Mouse (Mus musculus) Muller cell, postnatal 12 days (primary cell): ENCODE data around the gene Vps45.
A peak's percentile ranks its signal among the peaks of the same experiment; 100 is the strongest.

Experiments used
- DNase-seq: peaks from one replicate; pipeline ENCODE4 v3.0.0-alpha.2; 2015; ENCODE audit errors: inconsistent ontology term

Vps45 gene

DNA sequence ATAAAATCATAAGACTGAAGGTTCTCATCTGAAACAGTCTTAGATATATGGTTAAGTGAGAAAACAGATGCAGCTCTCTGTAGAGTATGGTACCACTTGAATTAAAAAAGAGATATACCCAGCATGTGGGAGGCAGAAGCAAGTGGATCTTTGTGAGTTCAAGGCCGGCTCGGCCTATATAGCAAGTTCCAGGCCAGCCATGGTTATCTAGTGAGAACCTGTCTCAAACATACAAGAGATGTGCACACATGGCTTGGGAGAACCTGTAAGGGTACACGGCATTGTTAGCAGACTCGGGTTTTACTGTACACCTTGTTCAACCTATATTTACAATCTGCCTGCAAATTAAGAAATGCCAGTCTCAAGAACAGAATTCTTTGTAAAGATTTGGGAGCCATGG is 19.4 kb downstream of the Vps45 start:
- no peak for DNase-seq

DNA sequence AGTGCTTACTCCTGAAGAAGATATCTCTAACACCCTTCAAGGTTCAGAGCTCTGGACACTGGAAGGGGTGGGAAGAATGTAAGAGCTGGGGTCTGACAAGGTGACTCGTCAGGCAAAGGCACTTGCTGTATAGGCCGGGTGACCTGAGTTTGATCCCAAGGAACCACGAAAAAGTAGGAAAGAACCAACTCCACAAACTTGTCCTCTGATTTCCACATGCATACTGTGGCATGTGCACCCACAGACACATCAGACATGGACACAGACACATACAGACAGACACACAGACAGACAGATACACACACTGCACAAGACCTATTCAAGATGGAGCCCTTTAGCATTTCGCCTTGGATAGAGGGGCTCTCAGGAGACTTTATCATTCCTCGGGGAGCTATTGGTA is 20.1 kb downstream of the Vps45 start:
- DNase-seq: no peak

DNA sequence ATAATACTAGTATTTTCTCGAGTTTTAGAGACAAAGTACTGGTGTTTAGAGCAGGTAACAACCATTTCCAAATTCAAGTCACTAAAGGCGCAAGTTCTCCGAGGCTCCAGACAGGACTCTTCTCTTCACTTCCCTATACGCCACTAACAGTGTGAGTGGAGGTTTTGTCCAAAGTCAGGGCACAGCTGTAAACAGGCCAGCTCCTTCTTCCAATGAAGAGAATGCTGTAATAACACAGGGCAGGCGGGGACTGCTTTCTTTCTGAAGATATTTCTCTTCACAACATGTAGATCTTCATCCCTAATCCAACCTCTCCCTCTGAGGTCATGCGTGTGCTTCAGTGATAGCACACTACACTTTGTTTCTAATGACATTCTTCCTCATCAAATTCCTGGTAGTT is 21.5 kb downstream of the Vps45 start:
- DNase-seq: no peak

GRCm38 (mm10) chr3:96033046-96033445 is 25.2 kb downstream of the Vps45 start:
- no peak for DNase-seq

DNA sequence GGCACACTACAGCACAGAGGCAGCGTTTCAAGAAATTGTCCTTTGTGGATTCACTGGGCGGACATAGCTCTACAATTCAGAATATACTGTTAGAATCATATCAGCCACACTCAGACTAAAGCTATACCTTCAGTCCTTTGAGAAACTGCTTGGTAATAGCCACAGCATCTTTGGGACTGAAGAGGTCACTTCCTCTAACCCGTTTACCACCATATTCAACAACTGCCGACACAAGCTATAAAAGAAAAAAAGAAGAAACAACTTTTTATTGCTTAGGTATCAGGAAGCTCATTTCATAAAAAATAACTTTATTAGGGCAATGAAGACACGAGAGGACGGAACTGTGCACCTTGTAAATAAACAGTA is 25.6 kb downstream of the Vps45 start:
- DNase-seq: no peak

- DNase-seq: no peak
These were observed 26.1 kb downstream of the Vps45 start for GRCm38 (mm10) chr3:96031991-96032651.

DNA sequence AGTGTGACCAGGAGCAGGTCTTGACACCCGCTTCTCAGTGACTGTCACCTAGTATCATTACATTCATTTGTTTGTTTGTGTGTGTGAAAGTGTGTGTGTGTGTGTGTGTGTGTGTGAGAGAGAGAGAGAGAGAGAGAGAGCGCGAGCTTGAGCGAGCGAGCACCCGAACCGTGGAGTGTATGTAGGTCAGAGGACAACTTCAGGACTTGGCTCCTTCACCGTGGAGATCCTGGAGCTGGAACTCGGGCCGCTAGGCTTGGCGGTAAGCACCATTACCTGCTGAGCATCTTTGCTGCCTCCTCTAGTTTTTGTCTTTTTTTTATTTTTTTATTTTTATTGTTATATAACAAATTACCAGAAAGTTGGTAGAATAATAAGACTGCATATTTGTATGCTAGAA is 28.5 kb downstream of the Vps45 start:
- DNase-seq: no peak

- no peak for DNase-seq
These were observed 28.9 kb downstream of the Vps45 start for GRCm38 (mm10) chr3:96029336-96029735.

DNA sequence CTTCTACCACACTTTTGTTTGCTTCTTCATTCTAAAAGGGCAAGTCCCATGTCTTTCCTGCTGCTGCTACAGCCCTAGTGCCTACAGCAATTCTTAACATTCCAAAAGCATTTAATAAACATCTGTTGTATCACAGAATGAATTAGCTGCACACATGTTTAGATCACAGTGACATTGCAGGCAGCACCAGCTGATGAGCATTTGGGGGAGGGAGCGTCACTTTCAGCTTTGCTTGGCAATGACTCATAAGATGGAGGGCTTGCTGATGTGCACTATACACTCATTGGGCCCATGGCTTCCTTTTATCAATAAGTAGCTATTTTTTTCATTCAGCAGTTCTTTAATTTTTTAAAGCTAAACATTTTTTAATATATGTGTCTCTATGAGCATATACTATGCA is 30.4 kb downstream of the Vps45 start:
- peak; percentile 5 for DNase-seq

DNA sequence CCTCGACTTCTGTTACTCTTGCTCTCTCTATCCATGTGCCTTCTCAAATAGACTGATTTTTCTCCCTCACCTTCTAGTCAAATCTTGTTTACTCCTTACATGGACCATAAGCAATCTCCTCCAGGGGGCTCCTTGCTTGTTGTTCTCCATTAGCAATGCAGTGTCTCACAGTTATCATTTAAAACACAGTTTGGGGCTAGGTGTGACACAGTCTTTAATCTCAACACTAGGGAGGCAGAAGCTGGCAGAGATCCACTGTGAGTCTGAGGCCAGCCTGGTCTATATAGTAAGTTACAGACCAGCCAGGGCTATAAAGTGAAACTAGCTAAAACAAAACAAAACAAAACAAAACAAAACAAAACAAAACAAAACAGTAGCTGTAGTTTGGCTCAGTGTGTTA is 31.1 kb downstream of the Vps45 start:
- DNase-seq: no peak

GRCm38 (mm10) chr3:96021421-96022128 is 36.7 kb downstream of the Vps45 start:
- DNase-seq: no peak

- no peak for DNase-seq
These were observed 37.5 kb downstream of the Vps45 start for GRCm38 (mm10) chr3:96020735-96021134.

- peak; percentile 47 for DNase-seq
These were observed 40.8 kb downstream of the Vps45 start for GRCm38 (mm10) chr3:96017461-96017860.

GRCm38 (mm10) chr3:96016257-96016889 is 41.9 kb downstream of the Vps45 start:
- no peak for DNase-seq

DNA sequence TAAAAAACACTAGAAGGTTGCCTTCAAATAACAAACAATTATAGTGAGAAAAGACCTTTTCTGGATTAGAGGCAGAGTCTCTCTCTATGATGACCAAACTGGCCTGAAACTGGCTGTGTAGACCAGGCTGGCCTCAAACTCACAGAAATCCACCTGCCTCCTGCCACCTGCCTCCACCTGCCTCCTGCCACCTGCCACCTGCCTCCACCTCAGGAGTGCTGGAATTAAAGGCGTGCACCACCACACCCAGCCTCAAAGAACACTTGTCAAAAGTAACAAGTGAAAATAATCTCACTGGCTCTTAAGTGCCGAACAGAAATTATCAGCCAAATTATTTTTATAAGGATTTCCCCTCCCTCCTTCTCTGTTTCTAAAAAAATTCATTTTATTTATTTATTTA is 42.6 kb downstream of the Vps45 start:
- no peak for DNase-seq

DNA sequence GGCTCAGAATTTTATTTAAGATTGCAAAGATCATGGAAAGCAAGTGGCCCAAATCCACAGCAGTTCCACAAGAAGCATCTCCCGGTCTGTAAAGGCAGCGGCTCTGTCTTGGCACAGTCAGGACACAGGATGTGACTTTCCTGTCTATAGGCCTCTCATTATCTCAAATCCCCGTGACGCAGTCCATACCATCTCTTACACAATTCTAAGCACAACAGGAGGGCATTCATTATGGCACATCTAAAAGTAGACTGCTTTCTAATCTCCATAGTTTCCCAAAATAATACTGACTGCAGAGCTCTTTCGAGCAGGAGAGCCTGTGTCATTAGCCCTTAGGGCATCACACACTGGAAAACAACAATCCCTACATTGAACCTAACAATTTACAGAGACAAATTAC is 45.5 kb downstream of the Vps45 start:
- DNase-seq: no peak

- DNase-seq: no peak
These were observed 49.8 kb downstream of the Vps45 start for GRCm38 (mm10) chr3:96008463-96008862.

DNA sequence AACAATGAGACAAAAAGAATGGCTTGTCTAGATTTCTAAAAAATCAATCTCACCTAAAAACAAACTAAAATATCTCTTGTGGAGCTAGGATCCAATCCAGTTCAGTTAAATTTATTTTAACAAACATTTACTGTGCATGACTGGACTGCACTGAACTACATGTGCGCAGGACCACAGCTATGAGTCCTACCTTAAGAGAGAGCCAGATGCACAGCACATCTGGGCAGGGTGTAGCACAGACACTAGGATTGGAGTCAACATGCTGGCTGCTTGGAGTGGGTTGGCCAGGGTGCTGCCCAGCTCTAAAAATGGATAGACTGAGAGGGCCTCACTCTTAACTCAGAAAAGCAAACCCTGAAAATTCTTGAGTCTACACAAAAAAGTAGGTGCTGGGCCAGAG is 56.7 kb downstream of the Vps45 start:
- no peak for DNase-seq

GRCm38 (mm10) chr3:96000921-96001501 is 57.3 kb downstream of the Vps45 start:
- DNase-seq: peak; percentile 65

- DNase-seq: no peak
These were observed 58.1 kb downstream of the Vps45 start for GRCm38 (mm10) chr3:96000080-96000632.

DNA sequence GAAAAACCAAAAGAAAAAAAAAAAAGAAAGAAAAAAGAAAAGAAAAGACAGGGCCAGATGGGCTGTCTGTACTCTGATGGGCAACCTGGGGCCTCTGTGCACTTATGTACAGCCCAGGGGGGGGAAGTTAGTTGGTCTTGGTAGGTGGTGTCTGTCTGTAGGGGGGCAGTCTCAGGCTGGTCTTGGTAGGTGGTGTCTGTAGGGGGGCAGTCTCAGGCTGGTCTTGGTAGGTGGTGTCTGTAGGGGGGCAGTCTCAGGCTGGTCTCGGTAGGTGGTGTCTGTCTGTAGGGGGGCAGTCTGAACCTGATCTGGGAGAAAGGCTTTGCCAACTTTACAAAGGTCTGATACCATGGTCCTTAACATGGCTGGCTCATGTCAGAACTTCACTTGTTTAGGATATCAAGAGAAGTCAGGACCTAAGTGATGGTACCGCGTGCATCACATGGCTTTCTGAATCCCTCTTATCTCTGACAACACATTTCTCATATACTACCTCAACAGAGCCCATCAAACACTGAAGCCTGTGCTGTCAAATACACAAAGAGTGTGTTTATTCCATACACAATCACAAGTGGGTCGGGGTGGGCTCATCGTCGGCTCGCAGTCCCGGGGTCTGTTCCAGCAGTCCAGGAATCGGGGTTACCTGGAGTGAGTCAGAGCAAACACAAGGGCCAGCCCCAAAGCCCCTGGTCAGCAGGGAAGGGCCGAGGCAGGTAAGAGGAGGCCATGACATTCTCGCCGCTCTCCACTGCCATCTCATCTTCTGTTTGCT is 58.8 kb downstream of the Vps45 start:
- DNase-seq: no peak
